Mouse (Mus musculus) ovary, adult 18-20 months (tissue): ENCODE data around the gene Vrk1.

Source experiments
- DNase-seq: peaks from one replicate; pipeline ENCODE4 v3.0.0; 2022; ENCODE audit warnings: low spot score, mixed read lengths

The Vrk1 gene

DNA sequence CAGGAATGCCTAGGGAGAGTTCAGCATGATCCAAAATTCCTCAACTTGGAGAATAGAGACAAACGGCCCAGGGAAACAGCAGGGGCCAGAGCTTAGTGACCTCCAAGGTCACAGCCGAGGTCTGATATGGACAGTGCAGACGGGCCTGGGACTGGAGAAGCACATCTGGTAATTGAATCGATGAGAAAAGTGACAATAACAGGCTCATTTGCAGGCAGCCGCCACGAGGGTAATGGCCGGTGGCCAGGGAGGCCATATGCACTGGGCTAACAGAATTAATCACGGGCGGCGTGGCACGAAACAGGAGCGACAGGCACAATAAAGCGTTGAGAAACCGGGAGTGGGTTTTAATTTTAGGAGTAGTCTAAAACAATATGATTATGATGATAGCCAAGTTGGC, 113.2 kb downstream of the Vrk1 start:
- DNase-seq: no peak

DNA sequence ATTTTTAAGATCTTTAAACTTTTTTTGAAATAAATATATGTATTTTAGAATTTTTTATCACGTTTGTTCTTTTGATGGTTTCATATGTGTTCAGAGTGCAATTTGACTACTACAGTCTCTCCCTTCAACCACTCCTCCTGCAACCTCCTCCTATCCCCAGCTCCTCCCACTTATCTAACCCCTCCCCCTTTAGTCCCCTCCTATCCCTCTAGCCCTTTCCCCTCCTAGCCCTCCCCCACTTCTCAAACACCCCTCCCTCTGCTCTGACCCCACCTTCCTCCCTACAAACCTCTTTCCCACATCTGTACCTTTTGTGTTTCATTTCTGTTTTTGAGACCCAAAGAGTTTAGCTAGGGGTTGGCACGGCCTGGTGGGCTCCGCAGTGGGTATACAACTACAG, 114.6 kb downstream of the Vrk1 start:
- no peak for DNase-seq
